Mouse (Mus musculus): ENCODE results near the gene Atp6v1e1. TPM values are rescaled to one million over a fixed set of nuclear protein-coding genes. Genes with fewer than 3 reads are reported as not detected.

The Atp6v1e1 gene
- polyA plus RNA-seq (2012; rRNA removed; ENCODE audit: low replicate concordance): 147 and 212 TPM in 2 replicates

DNA sequence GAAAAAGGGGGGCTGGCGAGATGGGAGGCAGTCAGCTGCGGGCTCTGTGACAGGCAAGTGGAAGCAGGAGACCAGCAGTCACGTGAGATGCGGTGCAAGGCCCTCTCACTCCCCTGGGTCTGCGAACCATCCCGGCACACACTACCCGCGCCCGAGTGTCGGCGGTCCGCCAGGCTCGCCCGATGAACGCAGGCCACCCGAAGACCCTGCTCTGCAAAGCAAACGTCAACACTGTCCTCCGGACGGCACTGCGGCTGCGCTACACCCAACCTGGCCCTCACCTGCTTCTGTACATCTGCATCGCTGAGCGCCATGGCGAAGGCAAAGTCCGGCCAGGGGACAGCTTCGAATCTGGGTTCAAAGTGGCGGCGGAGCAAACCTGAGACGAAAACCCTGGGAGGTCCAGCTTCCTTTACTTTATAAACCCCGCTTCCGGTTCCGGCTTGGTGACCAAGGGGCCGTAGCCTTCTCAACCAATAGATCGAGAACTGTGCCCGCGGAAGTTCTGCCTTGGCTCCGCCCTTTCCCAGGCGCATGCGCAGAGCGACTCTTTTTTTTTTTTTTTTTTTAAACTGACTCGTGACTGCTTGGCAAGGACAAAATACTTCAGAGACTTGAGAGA, at the start of gene Atp6v1e1:
Gene Atp6v1e1 (minus strand): TSS at position 487 of the 622 bp plus-strand sequence.

GRCm38 (mm10) chr6:120835474-120836374, 13.1 kb upstream of the Atp6v1e1 start, which contains the start of gene Bcl2l13:
Bcl2l13 (plus strand) TSS chr6:120836212.

DNA sequence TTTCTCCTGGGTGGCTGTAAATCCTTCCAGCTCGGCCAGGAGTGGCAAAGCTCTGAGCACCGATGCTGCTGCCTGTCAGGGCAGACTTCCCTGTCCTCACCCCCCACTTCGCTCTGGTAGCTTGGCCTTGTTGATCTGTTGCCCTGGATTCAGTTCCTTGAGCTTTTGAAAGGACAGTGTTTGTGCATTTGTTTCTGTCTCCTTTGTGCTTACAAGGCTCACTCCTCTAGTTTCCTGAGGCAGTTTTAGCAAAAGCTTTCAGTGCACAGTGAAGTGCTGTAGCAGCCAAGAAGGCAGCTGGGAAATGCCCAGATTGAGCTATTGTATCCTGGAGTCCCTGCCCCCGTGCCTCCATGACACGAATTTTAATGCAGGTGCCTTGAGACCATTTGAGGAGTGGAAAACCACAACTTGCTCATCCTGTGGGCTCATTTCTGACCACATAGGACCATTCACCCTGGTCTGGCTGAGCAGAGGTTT, 49.4 kb downstream of the Atp6v1e1 start, which contains the start of gene Slc25a18:
Gene Slc25a18 (plus strand): TSS at position 430 of the 480 bp plus-strand sequence.

Other genes starting within 250 kb of the Atp6v1e1 start
- gene Cecr2, start 156.4 kb downstream of the Atp6v1e1 start, polyA plus RNA-seq (2012; rRNA removed; ENCODE audit: low replicate concordance): 9.1 and 11.1 TPM in 2 replicates
- gene Slc25a18, start 49.2 kb downstream of the Atp6v1e1 start, polyA plus RNA-seq (2012; rRNA removed; ENCODE audit: low replicate concordance): 0.27 TPM in 2 replicates
- gene Bcl2l13, start 13.4 kb upstream of the Atp6v1e1 start, polyA plus RNA-seq (2012; rRNA removed; ENCODE audit: low replicate concordance): 26.6 and 36.8 TPM in 2 replicates
- 11.4 and 12.0 TPM in 2 replicates for gene Bid, start 94.1 kb upstream of the Atp6v1e1 start, polyA plus RNA-seq (2012; rRNA removed; ENCODE audit: low replicate concordance)

Measured in mammary gland, adult 2 months (tissue).